Mouse (Mus musculus) forebrain, embryonic 10.5 days (tissue): ENCODE data around the gene Hist1h4b. TPM values are rescaled to one million over a fixed set of nuclear protein-coding genes. Genes with fewer than 3 reads are reported as not detected.
A peak's percentile ranks its signal among the peaks of the same experiment; 100 is the strongest.
"Not testable (repeated sequence)": the region's sequence is repeated elsewhere in the genome, so short reads cannot be mapped to it uniquely, and the experiment has no call there.

Experiments
- DNase-seq: peaks from one replicate; pipeline ENCODE4 v3.0.0-alpha.2; 2017; ENCODE audit warnings: low spot score; ENCODE audit errors: extremely low spot score
- H3K27ac ChIP-seq: fragments of 300-500 bp; sonication (generic); 2 replicates; pipeline ENCODE4 v1.5.1; 2016; ENCODE audit warnings: mild to moderate bottlenecking
- H3K27me3 ChIP-seq: fragments of 300-500 bp; sonication (generic); 2 replicates; pipeline ENCODE4 v1.6.1; 2016; ENCODE audit warnings: mild to moderate bottlenecking; ENCODE audit not compliant: poor library complexity, severe bottlenecking
- H3K36me3 ChIP-seq: fragments of 300-500 bp; sonication (generic); replicated peaks from 2 replicates; pipeline ENCODE4 v1.6.1; 2016; ENCODE audit warnings: mild to moderate bottlenecking, moderate library complexity
- H3K4me1 ChIP-seq: fragments of 300-500 bp; sonication (generic); 2 replicates; pipeline ENCODE4 v1.6.1; 2016
- H3K4me3 ChIP-seq: fragments of 300-500 bp; sonication (generic); 2 replicates; pipeline ENCODE4 v1.5.1; 2016; ENCODE audit warnings: mild to moderate bottlenecking, moderate library complexity
- H3K9me3 ChIP-seq: fragments of 300-500 bp; sonication (generic); 2 replicates; pipeline ENCODE4 v1.6.1; 2016; ENCODE audit warnings: mild to moderate bottlenecking, moderate library complexity
- WGBS: fragments of 180-500 bp; shearing (Covaris S2); methylation state at CpG from one replicate; pipeline ENCODE4 v1.1.7; 2016; 5-methylcytosine and 5-hydroxymethylcytosine counted together
- polyA plus RNA-seq: library from polyadenylated mRNA; unstranded; fragments of >200 nt; fragmentation: Nextera tagmentation; extraction: Ambion mirVana; gene quantifications from 2 replicates; pipeline ENCODE4 v1.2.1, GENCODE M21; 2016

The Hist1h4b gene
- polyA plus RNA-seq, 1 experiment from 2014 or later: 4.5 TPM

DNA sequence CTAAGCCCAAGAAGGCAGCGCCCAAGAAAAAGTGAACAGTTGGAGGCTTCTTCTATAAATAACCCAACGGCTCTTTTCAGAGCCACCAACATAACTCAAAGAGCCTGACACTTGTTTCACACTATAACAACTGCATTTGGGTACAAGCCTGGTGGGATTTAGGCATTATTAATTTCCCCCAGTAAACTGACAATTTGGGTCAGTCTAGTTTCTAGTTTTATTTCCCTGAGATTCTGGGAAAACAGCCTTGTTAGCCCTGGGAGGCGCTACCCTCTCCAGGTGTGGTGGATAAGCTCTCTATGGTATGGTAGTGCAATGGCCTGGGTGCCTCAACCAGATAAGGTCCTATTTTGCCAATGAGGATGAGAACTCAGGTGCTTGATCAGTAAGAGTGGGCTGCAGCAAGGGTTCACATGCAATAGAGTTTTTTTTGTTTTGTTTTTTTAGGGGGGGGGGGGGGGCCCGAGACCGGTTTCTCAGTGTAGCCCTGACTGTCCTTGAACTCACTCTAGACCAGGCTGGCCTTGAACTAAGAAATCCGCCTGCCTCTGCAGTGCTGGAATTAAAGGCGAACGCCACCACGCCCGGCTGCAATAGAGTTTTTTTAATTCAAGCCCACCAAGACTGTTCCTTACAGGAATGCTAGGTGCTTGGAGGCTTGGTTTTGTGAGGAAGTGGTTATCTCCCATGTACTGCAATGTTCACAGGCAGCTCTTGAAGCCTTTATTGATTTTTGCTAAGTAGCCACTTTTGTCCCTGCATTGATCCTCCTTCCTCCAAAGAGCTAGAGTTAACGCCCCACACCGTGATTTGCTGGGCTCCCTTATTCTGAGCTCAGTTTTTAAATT is 7.7 kb downstream of the Hist1h4b start:
- peak; percentile 56 for DNase-seq
- Histone ChIP-seq H3K27ac (peak overlapping the region; percentile 91), H3K36me3 (no peaks in the 10 kb centered on the region), H3K4me3 (peak overlapping the region; percentile 61), H3K4me1 (peaks cover 43% of the 10 kb centered on the region), H3K27me3 (no peaks in the 10 kb centered on the region), H3K9me3 (no peaks in the 10 kb centered on the region)
- WGBS: 33% methylated on average over 12 of the region's 12 CpGs

DNA sequence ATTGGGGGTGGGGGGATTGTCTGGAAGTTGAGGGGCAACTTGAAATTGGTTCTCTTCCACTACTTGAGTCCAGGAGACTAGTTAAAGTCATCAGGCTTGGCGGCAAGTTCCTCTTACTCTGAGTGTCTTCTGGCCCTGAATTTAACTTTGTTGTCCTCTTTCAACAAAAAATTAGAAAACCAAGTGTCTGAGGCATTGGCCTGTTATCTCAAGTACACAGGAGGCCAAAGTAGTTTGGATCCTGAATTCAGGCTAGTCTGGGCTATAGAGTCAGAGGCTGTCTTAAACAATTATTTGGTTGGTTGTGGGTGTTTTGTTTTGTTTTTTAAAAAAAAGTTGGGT is 8.3 kb downstream of the Hist1h4b start:
- WGBS: 57% methylated on average over 1 of the region's 1 CpGs
- no peak for DNase-seq
- H3K27me3 ChIP-seq: no peaks in the 10 kb centered on the region
- H3K36me3 ChIP-seq: no peaks in the 10 kb centered on the region
- peak overlapping the region; percentile 91 for H3K27ac ChIP-seq
- H3K4me1 ChIP-seq: peaks cover 37% of the 10 kb centered on the region
- H3K9me3 ChIP-seq: no peaks in the 10 kb centered on the region
- peak overlapping the region; percentile 61; the same call in 1 of the 2 replicates for H3K4me3 ChIP-seq

- H3K27ac ChIP-seq: no peak overlapping the region
- H3K36me3 ChIP-seq: no peaks in the 10 kb centered on the region
- peaks cover 32% of the 10 kb centered on the region for H3K4me1 ChIP-seq
- H3K4me3 ChIP-seq: no peak overlapping the region
- H3K27me3 ChIP-seq: no peaks in the 10 kb centered on the region
- no peak for DNase-seq
- H3K9me3 ChIP-seq: no peaks in the 10 kb centered on the region
Measured at GRCm38 (mm10) chr13:23766772-23767171, 10.0 kb downstream of the Hist1h4b start.

DNA sequence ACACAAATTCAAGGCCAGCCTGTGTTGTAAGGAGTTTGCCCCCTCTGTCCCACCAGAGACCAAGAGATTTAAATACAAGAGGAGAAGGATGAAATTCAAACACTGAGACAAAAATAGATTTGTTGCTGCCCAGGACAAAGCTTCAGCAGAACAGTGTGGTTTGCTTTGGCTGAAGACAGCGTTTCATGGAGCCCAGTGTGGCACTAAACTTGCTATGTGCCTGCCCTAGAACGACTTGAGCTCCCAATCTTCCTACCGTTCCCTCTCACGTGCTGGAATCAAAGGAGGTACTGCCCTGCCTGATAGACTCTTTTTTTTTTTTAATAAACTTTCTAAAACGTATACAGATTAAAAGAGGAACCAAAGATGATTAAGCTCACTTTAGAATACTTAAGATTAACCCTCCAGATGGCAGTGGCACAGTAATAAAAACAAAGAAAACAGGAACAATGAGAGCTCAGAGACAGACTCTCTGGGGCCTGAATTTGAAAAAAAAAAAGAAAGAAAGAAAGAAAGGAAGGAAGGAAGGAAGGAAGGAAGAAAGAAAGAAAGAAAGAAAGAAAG is 12.1 kb downstream of the Hist1h4b start:
- H3K36me3 ChIP-seq: no peaks in the 10 kb centered on the region
- H3K27me3 ChIP-seq: no peaks in the 10 kb centered on the region
- DNase-seq: no peak
- H3K27ac ChIP-seq: no peak overlapping the region
- no peak overlapping the region for H3K4me3 ChIP-seq
- WGBS: 44% methylated on average over 5 of the region's 5 CpGs
- no peaks in the 10 kb centered on the region for H3K9me3 ChIP-seq
- H3K4me1 ChIP-seq: peaks cover 28% of the 10 kb centered on the region

GRCm38 (mm10) chr13:23769613-23770012 is 12.8 kb downstream of the Hist1h4b start, which contains the start of gene Trim38:
Gene Trim38 (plus strand): TSS chr13:23769913.
- H3K4me1 ChIP-seq: peaks cover 21% of the 10 kb centered on the region
- H3K4me3 ChIP-seq, H3K36me3 ChIP-seq, H3K27me3 ChIP-seq, DNase-seq, H3K9me3 ChIP-seq, H3K27ac ChIP-seq: not testable (repeated sequence)
- 79% methylated on average over 2 of the region's 2 CpGs for WGBS

- Histone ChIP-seq H3K4me3 (peak overlapping the region; percentile 27; the same call in 1 of the 2 replicates), H3K27me3 (no peaks in the 10 kb centered on the region), H3K36me3 (no peaks in the 10 kb centered on the region), H3K27ac (peak overlapping the region; percentile 40; the same call in 1 of the 2 replicates), H3K9me3 (no peaks in the 10 kb centered on the region), H3K4me1 (peaks cover 19% of the 10 kb centered on the region)
- WGBS: 25% methylated on average over 21 of the region's 21 CpGs
- peak; percentile 60 for DNase-seq
Measured at GRCm38 (mm10) chr13:23772561-23773313, 15.9 kb downstream of the Hist1h4b start.

- no peak overlapping the region for H3K4me3 ChIP-seq
- H3K4me1 ChIP-seq: 0 out of 2 replicates have a peak, but pooled peaks cover 3% of the 10 kb centered on the region
- no peak for DNase-seq
- no peaks in the 10 kb centered on the region for H3K9me3 ChIP-seq
- no peaks in the 10 kb centered on the region for H3K27me3 ChIP-seq
- 95% methylated on average over 7 of the region's 7 CpGs for WGBS
- H3K27ac ChIP-seq: no peak overlapping the region
- no peaks in the 10 kb centered on the region for H3K36me3 ChIP-seq
Measured at GRCm38 (mm10) chr13:23778339-23778738, 21.5 kb downstream of the Hist1h4b start.

DNA sequence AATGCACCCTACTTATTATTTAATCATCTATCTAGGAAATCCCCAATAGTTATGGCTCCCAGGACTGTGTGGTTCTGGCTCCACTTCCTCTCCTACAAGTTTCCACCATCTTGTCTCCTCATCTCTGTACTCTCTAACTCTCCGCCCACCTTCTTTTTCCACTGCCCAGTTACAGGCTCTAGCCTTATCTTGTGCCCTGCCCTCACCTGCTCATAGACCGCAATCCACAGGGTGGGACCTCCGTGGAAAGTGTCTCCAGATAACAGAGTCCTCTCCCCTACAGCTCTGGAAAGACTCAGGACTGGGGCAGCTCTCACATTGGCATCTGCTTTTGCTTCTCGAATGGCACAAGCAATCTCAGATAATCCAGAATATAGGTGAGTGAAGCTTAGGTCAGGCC is 22.2 kb downstream of the Hist1h4b start:
- Histone ChIP-seq H3K27ac (no peak overlapping the region), H3K9me3 (no peaks in the 10 kb centered on the region), H3K4me3 (no peak overlapping the region), H3K36me3 (no peaks in the 10 kb centered on the region), H3K4me1 (0 out of 2 replicates have a peak, but pooled peaks cover 3% of the 10 kb centered on the region), H3K27me3 (no peaks in the 10 kb centered on the region)
- no peak for DNase-seq
- WGBS: 86% methylated on average over 4 of the region's 4 CpGs

GRCm38 (mm10) chr13:23792520-23792919 is 35.7 kb downstream of the Hist1h4b start:
- Histone ChIP-seq H3K27me3 (no peaks in the 10 kb centered on the region), H3K4me1 (no peaks in the 10 kb centered on the region), H3K4me3 (no peak overlapping the region), H3K36me3 (no peaks in the 10 kb centered on the region), H3K9me3 (no peaks in the 10 kb centered on the region), H3K27ac (no peak overlapping the region)
- no peak for DNase-seq
- WGBS: 43% methylated on average over 2 of the region's 2 CpGs

- no peak overlapping the region for H3K4me3 ChIP-seq
- 87% methylated on average over 5 of the region's 5 CpGs for whole genome bisulfite sequencing
- 0 out of 2 replicates have a peak, but pooled peaks cover 5% of the 10 kb centered on the region for H3K4me1 ChIP-seq
- DNase-seq: no peak
- H3K27me3 ChIP-seq: no peaks in the 10 kb centered on the region
- no peaks in the 10 kb centered on the region for H3K36me3 ChIP-seq
- no peaks in the 10 kb centered on the region for H3K9me3 ChIP-seq
- no peak overlapping the region for H3K27ac ChIP-seq
Measured at GRCm38 (mm10) chr13:23799405-23799804, 42.6 kb downstream of the Hist1h4b start.

- Histone ChIP-seq H3K27ac (no peak overlapping the region), H3K9me3 (no peaks in the 10 kb centered on the region), H3K4me3 (no peak overlapping the region), H3K36me3 (no peaks in the 10 kb centered on the region), H3K27me3 (no peaks in the 10 kb centered on the region), H3K4me1 (no peaks in the 10 kb centered on the region)
- WGBS: 88% methylated on average over 2 of the region's 2 CpGs
- DNase-seq: no peak
Measured at GRCm38 (mm10) chr13:23804532-23804931, 47.7 kb downstream of the Hist1h4b start.

- Histone ChIP-seq H3K36me3 (no peaks in the 10 kb centered on the region), H3K9me3 (no peaks in the 10 kb centered on the region), H3K4me3 (no peak within 1 kb of the TSS), H3K27me3 (no peaks in the 10 kb centered on the region), H3K4me1 (no peaks in the 10 kb centered on the region), H3K27ac (no peak within 1 kb of the TSS)
- DNase-seq: no peak
- WGBS: 89% methylated on average over 15 of the region's 15 CpGs
Measured at GRCm38 (mm10) chr13:23806422-23807052, 49.7 kb downstream of the Hist1h4b start, which contains the start of gene Slc17a2. Gene Slc17a2 (plus strand): TSS chr13:23806993.
